Mouse (Mus musculus): ENCODE results near the gene Morn3. TPM values are rescaled to one million over a fixed set of nuclear protein-coding genes. Genes with fewer than 3 reads are reported as not detected.

The Morn3 gene
- total RNA-seq, 1 experiment from 2014 or later, result not detected

- ATAC-seq (ENCODE audit: extremely low read depth, insufficient number of reproducible peaks, low FRiP score, poor library complexity, severe bottlenecking), result no peak
These were observed 40.9 kb downstream of the Morn3 start for GRCm38 (mm10) chr5:123005716-123006592.

GRCm38 (mm10) chr5:123000901-123001300 lies 45.9 kb downstream of the Morn3 start:
- no peak for ATAC-seq (ENCODE audit: extremely low read depth, insufficient number of reproducible peaks, low FRiP score, poor library complexity, severe bottlenecking)

- ATAC-seq (ENCODE audit: extremely low read depth, insufficient number of reproducible peaks, low FRiP score, poor library complexity, severe bottlenecking), result no peak
These were observed 49.3 kb downstream of the Morn3 start for GRCm38 (mm10) chr5:122997205-122998204.

GRCm38 (mm10) chr5:122994910-122995309 lies 51.9 kb downstream of the Morn3 start:
- no peak for ATAC-seq (ENCODE audit: extremely low read depth, insufficient number of reproducible peaks, low FRiP score, poor library complexity, severe bottlenecking)

GRCm38 (mm10) chr5:122994303-122994846 lies 52.4 kb downstream of the Morn3 start:
- peak; percentile 55; the same call in 1 of the 2 replicates for ATAC-seq (ENCODE audit: extremely low read depth, insufficient number of reproducible peaks, low FRiP score, poor library complexity, severe bottlenecking)

GRCm38 (mm10) chr5:122993811-122994210 lies 53.0 kb downstream of the Morn3 start:
- no peak for ATAC-seq (ENCODE audit: extremely low read depth, insufficient number of reproducible peaks, low FRiP score, poor library complexity, severe bottlenecking)

- ATAC-seq (ENCODE audit: extremely low read depth, insufficient number of reproducible peaks, low FRiP score, poor library complexity, severe bottlenecking), result no peak
These were observed 55.3 kb downstream of the Morn3 start for GRCm38 (mm10) chr5:122991350-122992004.

- peak; percentile 46 for ATAC-seq (ENCODE audit: extremely low read depth, insufficient number of reproducible peaks, low FRiP score, poor library complexity, severe bottlenecking)
These were observed 56.2 kb downstream of the Morn3 start for GRCm38 (mm10) chr5:122990411-122991160.

- no peak for ATAC-seq (ENCODE audit: extremely low read depth, insufficient number of reproducible peaks, low FRiP score, poor library complexity, severe bottlenecking)
These were observed 57.1 kb downstream of the Morn3 start, which contains the start of gene Kdm2b for GRCm38 (mm10) chr5:122989551-122990330. Gene Kdm2b, minus strand, starts transcription at chr5:122989823.

- peak; percentile 43; the same call in 1 of the 2 replicates for ATAC-seq (ENCODE audit: extremely low read depth, insufficient number of reproducible peaks, low FRiP score, poor library complexity, severe bottlenecking)
These were observed 57.8 kb downstream of the Morn3 start for GRCm38 (mm10) chr5:122989001-122989525.

- no peak for ATAC-seq (ENCODE audit: extremely low read depth, insufficient number of reproducible peaks, low FRiP score, poor library complexity, severe bottlenecking)
These were observed 58.6 kb downstream of the Morn3 start for GRCm38 (mm10) chr5:122988021-122988751.

GRCm38 (mm10) chr5:122987211-122988020 lies 59.4 kb downstream of the Morn3 start:
- no peak for ATAC-seq (ENCODE audit: extremely low read depth, insufficient number of reproducible peaks, low FRiP score, poor library complexity, severe bottlenecking)

GRCm38 (mm10) chr5:122986091-122986493 lies 60.7 kb downstream of the Morn3 start:
- no peak for ATAC-seq (ENCODE audit: extremely low read depth, insufficient number of reproducible peaks, low FRiP score, poor library complexity, severe bottlenecking)
